Mouse (Mus musculus) liver, adult 2 months (tissue): Measurements from ENCODE around the gene Tent4b. TPM values are rescaled to one million over a fixed set of nuclear protein-coding genes. Genes with fewer than 3 reads are reported as not detected.
A peak's percentile ranks its signal among the peaks of the same experiment; 100 is the strongest.

ENCODE experiments used
- DNase-seq: peaks from one replicate; pipeline ENCODE4 v3.0.0-alpha.2; 2011; ENCODE audit warnings: low read depth, low spot score; ENCODE audit errors: extremely low read depth
- H3K27ac ChIP-seq: fragments of 200-500 bp; replicated peaks from 2 replicates; pipeline ENCODE4 v1.5.1; 2012; ENCODE audit warnings: low read depth, mild to moderate bottlenecking, control low read depth, inconsistent platforms, low read length; ENCODE audit not compliant: insufficient read depth
- H3K27me3 ChIP-seq: fragments of 200-500 bp; 2 replicates; pipeline ENCODE4 v1.6.1; 2012; ENCODE audit warnings: mild to moderate bottlenecking, moderate library complexity, low read length, inconsistent platforms; ENCODE audit not compliant: control insufficient read depth, insufficient read depth
- H3K36me3 ChIP-seq: fragments of 200-500 bp; 2 replicates; pipeline ENCODE4 v1.6.1; 2012; ENCODE audit warnings: low read length, inconsistent platforms; ENCODE audit not compliant: control insufficient read depth, insufficient read depth
- H3K4me1 ChIP-seq: fragments of 200-500 bp; 2 replicates; pipeline ENCODE4 v1.6.1; 2011; ENCODE audit warnings: low read length; ENCODE audit not compliant: control insufficient read depth, insufficient read depth
- H3K4me3 ChIP-seq: fragments of 200-500 bp; 2 replicates; pipeline ENCODE4 v1.5.1; 2011; ENCODE audit warnings: low read depth, mild to moderate bottlenecking, control low read depth, low read length, moderate library complexity; ENCODE audit not compliant: insufficient read depth
- H3K79me2 ChIP-seq: fragments of 200-500 bp; 2 replicates; pipeline ENCODE4 v1.6.1; 2012; ENCODE audit warnings: inconsistent platforms, mild to moderate bottlenecking, low read length, moderate library complexity; ENCODE audit not compliant: control insufficient read depth, insufficient read depth
- H3K9ac ChIP-seq: fragments of 200-500 bp; 2 replicates; pipeline ENCODE4 v1.6.1; 2012; ENCODE audit warnings: low read depth, mild to moderate bottlenecking, control low read depth, inconsistent platforms, low read length
- CTCF ChIP-seq: fragments of 200-500 bp; IDR thresholded peaks from 2 replicates; pipeline ENCODE4 v1.5.1; 2011; ENCODE audit warnings: low read depth, low read length, control low read depth
- POLR2A ChIP-seq: fragments of 200-500 bp; IDR thresholded peaks from 2 replicates; pipeline ENCODE4 v1.6.1; 2011; ENCODE audit warnings: low read length, control low read depth; ENCODE audit not compliant: insufficient read depth; ENCODE audit errors: extremely low read depth
- WGBS: fragments of 180-500 bp; shearing (Covaris S2); methylation state at CpG from one replicate; pipeline ENCODE4 v1.1.7; 2018; 5-methylcytosine and 5-hydroxymethylcytosine counted together
- polyA plus RNA-seq: library from polyadenylated mRNA; depleted of rRNA; stranded (reverse); fragments of >200 nt; gene quantifications from 2 replicates; pipeline ENCODE4 v1.2.3, GENCODE M21; 2012; rRNA removed
- total RNA-seq: library from RNA; depleted of rRNA; stranded (reverse); fragments of >200 nt; gene quantifications from 2 replicates; pipeline ENCODE4 v1.2.3, GENCODE M21; 2014; rRNA removed

The Tent4b gene
- total RNA-seq, result 22.4 and 23.7 TPM in 2 replicates
- 17.3 and 18.0 TPM in 2 replicates for polyA plus RNA-seq

- Histone ChIP-seq H3K79me2 (peaks cover 29% of the 10 kb centered on the region), H3K27me3 (no peaks in the 10 kb centered on the region), H3K27ac (peak within 1 kb of the TSS; percentile 99), H3K4me3 (peak within 1 kb of the TSS; percentile 99), H3K4me1 (peaks cover 18% of the 10 kb centered on the region), H3K36me3 (0 out of 2 replicates have a peak, but pooled peaks cover 2% of the 10 kb centered on the region), H3K9ac (peak within 1 kb of the TSS; percentile 100)
- under 1% methylated on average over 75 of the region's 97 CpGs for WGBS
- TF ChIP-seq CTCF, result no peak
- TF ChIP-seq POLR2A, result peak; percentile 51; the same call in 1 of the 2 replicates
- peak; percentile 64 for DNase-seq
Observed at GRCm38 (mm10) chr8:88198945-88199571, at the start of gene Tent4b. Gene Tent4b (plus strand): TSS chr8:88199213.

GRCm38 (mm10) chr8:88150910-88151371 is 48.1 kb upstream of the Tent4b start:
- TF ChIP-seq CTCF (no peak), POLR2A (no peak)
- H3K4me3 ChIP-seq, result no peak overlapping the region
- H3K9ac ChIP-seq, result no peak overlapping the region
- no peaks in the 10 kb centered on the region for H3K79me2 ChIP-seq
- DNase-seq, result no peak
- H3K36me3 ChIP-seq, result peaks cover 47% of the 10 kb centered on the region
- no peaks in the 10 kb centered on the region for H3K27me3 ChIP-seq
- no peak overlapping the region for H3K27ac ChIP-seq
- WGBS, result 96% methylated on average over 6 of the region's 6 CpGs
- H3K4me1 ChIP-seq, result no peaks in the 10 kb centered on the region

- no peak for DNase-seq
- Histone ChIP-seq H3K36me3 (peaks cover 53% of the 10 kb centered on the region), H3K9ac (no peak overlapping the region), H3K27ac (no peak overlapping the region), H3K27me3 (no peaks in the 10 kb centered on the region), H3K4me3 (no peak overlapping the region), H3K79me2 (no peaks in the 10 kb centered on the region), H3K4me1 (peaks cover 5% of the 10 kb centered on the region; the same call in 1 of the 2 replicates)
- no peak for TF ChIP-seq POLR2A
- TF ChIP-seq CTCF, result no peak
- 82% methylated on average over 10 of the region's 10 CpGs for WGBS
Observed at GRCm38 (mm10) chr8:88160237-88160995, 38.6 kb upstream of the Tent4b start.

GRCm38 (mm10) chr8:88161439-88161838 is 37.6 kb upstream of the Tent4b start:
- no peak overlapping the region for H3K27ac ChIP-seq
- H3K27me3 ChIP-seq, result no peaks in the 10 kb centered on the region
- DNase-seq, result peak; percentile 41
- no peaks in the 10 kb centered on the region for H3K79me2 ChIP-seq
- TF ChIP-seq CTCF (peak; percentile 69), POLR2A (no peak)
- no peak overlapping the region for H3K9ac ChIP-seq
- no peak overlapping the region for H3K4me3 ChIP-seq
- H3K4me1 ChIP-seq, result peaks cover 5% of the 10 kb centered on the region; the same call in 1 of the 2 replicates
- peaks cover 55% of the 10 kb centered on the region for H3K36me3 ChIP-seq
- WGBS, result 77% methylated on average over 5 of the region's 5 CpGs

- DNase-seq, result no peak
- no peaks in the 10 kb centered on the region for H3K4me1 ChIP-seq
- no peak overlapping the region for H3K4me3 ChIP-seq
- H3K27ac ChIP-seq, result no peak overlapping the region
- no peaks in the 10 kb centered on the region for H3K79me2 ChIP-seq
- no peak for TF ChIP-seq POLR2A
- TF ChIP-seq CTCF, result no peak
- H3K36me3 ChIP-seq, result peaks cover 6% of the 10 kb centered on the region
- no peaks in the 10 kb centered on the region for H3K27me3 ChIP-seq
- 82% methylated on average over 7 of the region's 7 CpGs for WGBS
- H3K9ac ChIP-seq, result no peak overlapping the region
Observed at GRCm38 (mm10) chr8:88175264-88175663, 23.7 kb upstream of the Tent4b start.

GRCm38 (mm10) chr8:88177291-88177690 is 21.7 kb upstream of the Tent4b start:
- Histone ChIP-seq H3K79me2 (no peaks in the 10 kb centered on the region), H3K27me3 (no peaks in the 10 kb centered on the region), H3K4me3 (no peak overlapping the region), H3K27ac (no peak overlapping the region), H3K4me1 (no peaks in the 10 kb centered on the region), H3K36me3 (no peaks in the 10 kb centered on the region; the same call in 1 of the 2 replicates), H3K9ac (no peak overlapping the region)
- DNase-seq, result no peak
- no peak for TF ChIP-seq POLR2A
- no peak for TF ChIP-seq CTCF
- 87% methylated on average over 8 of the region's 8 CpGs for WGBS
